Mouse (Mus musculus): ENCODE results near the gene Ttc21a. TPM values are rescaled to one million over a fixed set of nuclear protein-coding genes. Genes with fewer than 3 reads are reported as not detected.

Ttc21a gene
- polyA plus RNA-seq, 1 experiment from 2014 or later, result 1.2 TPM

GRCm38 (mm10) chr9:119979749-119980148 lies 42.3 kb downstream of the Ttc21a start:
- no peak for ATAC-seq (ENCODE audit: low FRiP score)
- 41% methylated on average over 2 of the region's 2 CpGs for WGBS
- Histone ChIP-seq H3K4me2 (no peak overlapping the region), H3K4me3 (no peak overlapping the region), H3K27me3 (peaks cover 26% of the 10 kb centered on the region), H3K9ac (no peak overlapping the region), H3K36me3 (no peaks in the 10 kb centered on the region), H3K4me1 (replicated peaks) (peaks cover 65% of the 10 kb centered on the region), H3K27ac (no peak overlapping the region), H3K9me3 (no peaks in the 10 kb centered on the region)

- Histone ChIP-seq H3K27me3 (peaks cover 31% of the 10 kb centered on the region), H3K4me1 (replicated peaks) (peaks cover 65% of the 10 kb centered on the region), H3K27ac (peak overlapping the region; percentile 75), H3K4me3 (no peak overlapping the region), H3K4me2 (peak overlapping the region; percentile 89), H3K9me3 (no peaks in the 10 kb centered on the region), H3K9ac (peak overlapping the region; percentile 40; the same call in 1 of the 2 replicates), H3K36me3 (no peaks in the 10 kb centered on the region)
- 7% methylated on average over 4 of the region's 4 CpGs for WGBS
- ATAC-seq (ENCODE audit: low FRiP score), result no peak
Observed at GRCm38 (mm10) chr9:119980770-119981182, 43.4 kb downstream of the Ttc21a start.

- peaks cover 65% of the 10 kb centered on the region for H3K4me1 ChIP-seq (replicated peaks)
- peak; percentile 11; the same call in 1 of the 2 replicates for ATAC-seq (ENCODE audit: low FRiP score)
Observed at GRCm38 (mm10) chr9:119981183-119982179, 44.1 kb downstream of the Ttc21a start.

GRCm38 (mm10) chr9:119982241-119982811 lies 44.9 kb downstream of the Ttc21a start:
- Histone ChIP-seq H3K27ac (peak overlapping the region; percentile 75), H3K4me2 (peak overlapping the region; percentile 89), H3K9me3 (no peaks in the 10 kb centered on the region), H3K36me3 (no peaks in the 10 kb centered on the region), H3K4me1 (replicated peaks) (peaks cover 60% of the 10 kb centered on the region), H3K27me3 (peaks cover 34% of the 10 kb centered on the region), H3K9ac (no peak overlapping the region; the same call in 1 of the 2 replicates), H3K4me3 (peak overlapping the region; percentile 59)
- WGBS, result 2% methylated on average over 11 of the region's 11 CpGs
- ATAC-seq (ENCODE audit: low FRiP score), result peak; percentile 50

More at GRCm38 (mm10) chr9:119981183-119982179, 44.1 kb downstream of the Ttc21a start:
- H3K27ac ChIP-seq, result peak overlapping the region; percentile 75
- 3% methylated on average over 16 of the region's 16 CpGs for WGBS
- no peaks in the 10 kb centered on the region for H3K36me3 ChIP-seq
- H3K4me2 ChIP-seq, result peak overlapping the region; percentile 89
- peaks cover 31% of the 10 kb centered on the region for H3K27me3 ChIP-seq
- no peaks in the 10 kb centered on the region for H3K9me3 ChIP-seq
- peak overlapping the region; percentile 40 for H3K9ac ChIP-seq
- H3K4me3 ChIP-seq, result peak overlapping the region; percentile 6; the same call in 1 of the 2 replicates

GRCm38 (mm10) chr9:119982956-119983551 lies 45.6 kb downstream of the Ttc21a start:
- peak overlapping the region; percentile 89 for H3K4me2 ChIP-seq
- H3K27ac ChIP-seq, result 0 out of 2 replicates have a peak overlapping the region, but pooled peaks have one; percentile 40
- peak overlapping the region; percentile 70 for H3K9ac ChIP-seq
- H3K36me3 ChIP-seq, result no peaks in the 10 kb centered on the region
- peaks cover 34% of the 10 kb centered on the region for H3K27me3 ChIP-seq
- WGBS, result 1% methylated on average over 47 of the region's 48 CpGs
- no peaks in the 10 kb centered on the region for H3K9me3 ChIP-seq
- peaks cover 53% of the 10 kb centered on the region for H3K4me1 ChIP-seq (replicated peaks)
- H3K4me3 ChIP-seq, result peak overlapping the region; percentile 59
- no peak for ATAC-seq (ENCODE audit: low FRiP score)

- H3K9me3 ChIP-seq, result no peaks in the 10 kb centered on the region
- no peaks in the 10 kb centered on the region for H3K36me3 ChIP-seq
- H3K27me3 ChIP-seq, result peaks cover 34% of the 10 kb centered on the region
- peak overlapping the region; percentile 70 for H3K9ac ChIP-seq
- under 1% methylated on average over 77 of the region's 79 CpGs for WGBS
- H3K27ac ChIP-seq, result 0 out of 2 replicates have a peak overlapping the region, but pooled peaks have one; percentile 40
- H3K4me2 ChIP-seq, result peak overlapping the region; percentile 89
- peak; percentile 60 for ATAC-seq (ENCODE audit: low FRiP score)
- peak overlapping the region; percentile 59 for H3K4me3 ChIP-seq
- peaks cover 45% of the 10 kb centered on the region for H3K4me1 ChIP-seq (replicated peaks)
Observed at GRCm38 (mm10) chr9:119983585-119984535, 46.5 kb downstream of the Ttc21a start.

- peak within 1 kb of the TSS; percentile 70 for H3K9ac ChIP-seq
- peak within 1 kb of the TSS; percentile 89 for H3K4me2 ChIP-seq
- H3K27ac ChIP-seq, result 0 out of 2 replicates have a peak within 1 kb of the TSS, but pooled peaks have one; percentile 40
- peaks cover 34% of the 10 kb centered on the region for H3K27me3 ChIP-seq
- H3K36me3 ChIP-seq, result no peaks in the 10 kb centered on the region
- no peaks in the 10 kb centered on the region for H3K9me3 ChIP-seq
- H3K4me1 ChIP-seq (replicated peaks), result peaks cover 43% of the 10 kb centered on the region
- 5% methylated on average over 14 of the region's 14 CpGs for WGBS
- H3K4me3 ChIP-seq, result peak within 1 kb of the TSS; percentile 59
- no peak for ATAC-seq (ENCODE audit: low FRiP score)
Observed at GRCm38 (mm10) chr9:119984536-119985011, 47.2 kb downstream of the Ttc21a start, which contains the start of gene Csrnp1. Csrnp1 (minus strand) TSS chr9:119984658.

GRCm38 (mm10) chr9:119985881-119986574 lies 48.6 kb downstream of the Ttc21a start:
- Histone ChIP-seq H3K4me2 (no peak overlapping the region), H3K27me3 (peaks cover 34% of the 10 kb centered on the region), H3K4me3 (no peak overlapping the region), H3K9ac (no peak overlapping the region), H3K36me3 (no peaks in the 10 kb centered on the region), H3K9me3 (no peaks in the 10 kb centered on the region), H3K4me1 (replicated peaks) (peaks cover 33% of the 10 kb centered on the region), H3K27ac (no peak overlapping the region)
- 72% methylated on average over 10 of the region's 10 CpGs for WGBS
- no peak for ATAC-seq (ENCODE audit: low FRiP score)

GRCm38 (mm10) chr9:119988304-119988703 lies 50.9 kb downstream of the Ttc21a start:
- no peak overlapping the region for H3K27ac ChIP-seq
- 52% methylated on average over 7 of the region's 7 CpGs for WGBS
- peaks cover 28% of the 10 kb centered on the region for H3K27me3 ChIP-seq
- H3K36me3 ChIP-seq, result no peaks in the 10 kb centered on the region
- ATAC-seq (ENCODE audit: low FRiP score), result no peak
- H3K9ac ChIP-seq, result no peak overlapping the region
- no peak overlapping the region for H3K4me2 ChIP-seq
- H3K9me3 ChIP-seq, result no peaks in the 10 kb centered on the region
- H3K4me3 ChIP-seq, result no peak overlapping the region
- peaks cover 10% of the 10 kb centered on the region for H3K4me1 ChIP-seq (replicated peaks)

GRCm38 (mm10) chr9:119991310-119991709 lies 53.9 kb downstream of the Ttc21a start:
- Histone ChIP-seq H3K4me2 (no peak overlapping the region), H3K9me3 (no peaks in the 10 kb centered on the region), H3K4me3 (no peak overlapping the region), H3K27ac (no peak overlapping the region), H3K36me3 (no peaks in the 10 kb centered on the region), H3K4me1 (replicated peaks) (no peaks in the 10 kb centered on the region), H3K9ac (no peak overlapping the region), H3K27me3 (0 out of 2 replicates have a peak, but pooled peaks cover 8% of the 10 kb centered on the region)
- no peak for ATAC-seq (ENCODE audit: low FRiP score)
- 17% methylated on average over 5 of the region's 5 CpGs for WGBS
